Mouse (Mus musculus): ENCODE measurements around the gene Gm10277.
A peak's percentile ranks its signal among the peaks of the same experiment; 100 is the strongest.

Gene Gm10277

GRCm38 (mm10) chr11:77800869-77801701 lies 13.5 kb upstream of the Gm10277 start:
- DNase-seq (ENCODE audit: low read depth in 2 of 2, low spot score in 2 of 2): peak; percentile 74 to 79

GRCm38 (mm10) chr11:77800491-77800868 lies 12.9 kb upstream of the Gm10277 start:
- DNase-seq (ENCODE audit: low read depth in 2 of 2, low spot score in 2 of 2): no peak

- no peak for DNase-seq (ENCODE audit: low read depth in 2 of 2, low spot score in 2 of 2)
Measured at GRCm38 (mm10) chr11:77795216-77795615, 7.7 kb upstream of the Gm10277 start.

GRCm38 (mm10) chr11:77793238-77793930 lies 5.8 kb upstream of the Gm10277 start:
- peak; percentile 96 to 98 for DNase-seq (ENCODE audit: low read depth in 2 of 2, low spot score in 2 of 2)

GRCm38 (mm10) chr11:77792566-77792909 lies 5.0 kb upstream of the Gm10277 start:
- DNase-seq (ENCODE audit: low read depth in 2 of 2, low spot score in 2 of 2): no peak

GRCm38 (mm10) chr11:77791752-77792565 lies 4.4 kb upstream of the Gm10277 start:
- peak; percentile 65 to 79 for DNase-seq (ENCODE audit: low read depth in 2 of 2, low spot score in 2 of 2)

- no peak for DNase-seq (ENCODE audit: low read depth in 2 of 2, low spot score in 2 of 2)
Measured at GRCm38 (mm10) chr11:77791241-77791727, 3.7 kb upstream of the Gm10277 start.

- DNase-seq (ENCODE audit: low read depth in 2 of 2, low spot score in 2 of 2): no peak
Measured at GRCm38 (mm10) chr11:77790286-77790685, 2.7 kb upstream of the Gm10277 start.

- no peak for DNase-seq (ENCODE audit: low read depth in 2 of 2, low spot score in 2 of 2)
Measured at GRCm38 (mm10) chr11:77789512-77789911, 2.0 kb upstream of the Gm10277 start.

GRCm38 (mm10) chr11:77785768-77786561 lies 1.6 kb downstream of the Gm10277 start:
- no peak for DNase-seq (ENCODE audit: low read depth in 2 of 2, low spot score in 2 of 2)

GRCm38 (mm10) chr11:77785396-77785767 lies 2.2 kb downstream of the Gm10277 start:
- DNase-seq (ENCODE audit: low read depth in 2 of 2, low spot score in 2 of 2): no peak

- no peak for DNase-seq (ENCODE audit: low read depth in 2 of 2, low spot score in 2 of 2)
Measured at GRCm38 (mm10) chr11:77784894-77785293, 2.7 kb downstream of the Gm10277 start.

- peak; percentile 18 to 35 for DNase-seq (ENCODE audit: low read depth in 2 of 2, low spot score in 2 of 2)
Measured at GRCm38 (mm10) chr11:77783747-77784646, 3.5 kb downstream of the Gm10277 start.

- no peak for DNase-seq (ENCODE audit: low read depth in 2 of 2, low spot score in 2 of 2)
Measured at GRCm38 (mm10) chr11:77783211-77783746, 4.3 kb downstream of the Gm10277 start.

- no peak for DNase-seq (ENCODE audit: low read depth in 2 of 2, low spot score in 2 of 2)
Measured at GRCm38 (mm10) chr11:77782104-77782815, 5.3 kb downstream of the Gm10277 start.

GRCm38 (mm10) chr11:77781088-77781487 lies 6.5 kb downstream of the Gm10277 start:
- DNase-seq (ENCODE audit: low read depth in 2 of 2, low spot score in 2 of 2): no peak

- DNase-seq (ENCODE audit: low read depth in 2 of 2, low spot score in 2 of 2): no peak
Measured at GRCm38 (mm10) chr11:77779240-77779639, 8.3 kb downstream of the Gm10277 start.

GRCm38 (mm10) chr11:77777937-77778336 lies 9.6 kb downstream of the Gm10277 start:
- no peak for DNase-seq (ENCODE audit: low read depth in 2 of 2, low spot score in 2 of 2)

- DNase-seq (ENCODE audit: low read depth in 2 of 2, low spot score in 2 of 2): no peak
Measured at GRCm38 (mm10) chr11:77777436-77777835, 10.1 kb downstream of the Gm10277 start.

All from CD8-positive naive resting alpha-beta T cell, adult 2 months (primary cell).